Mouse (Mus musculus): Measurements from ENCODE around the gene Chrng.

Gene Chrng

GRCm38 (mm10) chr1:87204465-87204864, at the start of gene Chrng:
TSS of gene Chrng (plus strand) at chr1:87204657.
- no peak for DNase-seq (ENCODE audit: low spot score)

- no peak for DNase-seq (ENCODE audit: low spot score)
These were observed 48.8 kb upstream of the Chrng start for GRCm38 (mm10) chr1:87155531-87156198.

- DNase-seq (ENCODE audit: low spot score): no peak
These were observed 48.3 kb upstream of the Chrng start, which contains the start of gene Ecel1 for GRCm38 (mm10) chr1:87156199-87156587. TSS of gene Ecel1 (minus strand) at chr1:87156521.

- DNase-seq (ENCODE audit: low spot score): no peak
These were observed 45.1 kb upstream of the Chrng start for GRCm38 (mm10) chr1:87159396-87159795.

GRCm38 (mm10) chr1:87164164-87164795, 40.2 kb upstream of the Chrng start:
- DNase-seq (ENCODE audit: low spot score): no peak

- DNase-seq (ENCODE audit: low spot score): no peak
These were observed 39.7 kb upstream of the Chrng start for GRCm38 (mm10) chr1:87164796-87165184.

- DNase-seq (ENCODE audit: low spot score): no peak
These were observed 34.0 kb upstream of the Chrng start for GRCm38 (mm10) chr1:87170458-87170857.

- DNase-seq (ENCODE audit: low spot score): no peak
These were observed 33.1 kb upstream of the Chrng start for GRCm38 (mm10) chr1:87171312-87171711.

- DNase-seq (ENCODE audit: low spot score): no peak
These were observed 32.1 kb upstream of the Chrng start for GRCm38 (mm10) chr1:87172316-87172715.

GRCm38 (mm10) chr1:87174006-87174955, 30.2 kb upstream of the Chrng start:
- DNase-seq (ENCODE audit: low spot score): peak; percentile 37

- no peak for DNase-seq (ENCODE audit: low spot score)
These were observed 28.6 kb upstream of the Chrng start for GRCm38 (mm10) chr1:87175852-87176292.

GRCm38 (mm10) chr1:87180896-87181295, 23.6 kb upstream of the Chrng start:
- DNase-seq (ENCODE audit: low spot score): no peak

- DNase-seq (ENCODE audit: low spot score): no peak
These were observed 21.4 kb upstream of the Chrng start, which contains the start of gene Prss56 for GRCm38 (mm10) chr1:87183013-87183412. TSS of gene Prss56 (plus strand) at chr1:87183313.

- no peak for DNase-seq (ENCODE audit: low spot score)
These were observed 20.3 kb upstream of the Chrng start for GRCm38 (mm10) chr1:87183998-87184750.

- DNase-seq (ENCODE audit: low spot score): peak; percentile 53
These were observed 19.7 kb upstream of the Chrng start for GRCm38 (mm10) chr1:87184751-87185139.

- no peak for DNase-seq (ENCODE audit: low spot score)
These were observed 18.9 kb upstream of the Chrng start for GRCm38 (mm10) chr1:87185526-87185925.

GRCm38 (mm10) chr1:87186261-87187036, 18.0 kb upstream of the Chrng start:
- DNase-seq (ENCODE audit: low spot score): no peak

GRCm38 (mm10) chr1:87187037-87187355, 17.5 kb upstream of the Chrng start:
- peak; percentile 38 for DNase-seq (ENCODE audit: low spot score)

GRCm38 (mm10) chr1:87190429-87190828, 14.0 kb upstream of the Chrng start, which contains the start of gene Chrnd:
TSS of gene Chrnd (plus strand) at chr1:87190607.
- no peak for DNase-seq (ENCODE audit: low spot score)

GRCm38 (mm10) chr1:87197296-87197695, 7.2 kb upstream of the Chrng start:
- DNase-seq (ENCODE audit: low spot score): no peak
